Mouse (Mus musculus): Measurements from ENCODE around the gene Prm2. TPM values are rescaled to one million over a fixed set of nuclear protein-coding genes. Genes with fewer than 3 reads are reported as not detected.

Prm2 gene
- not detected for polyA plus RNA-seq (2014; fragmentation: Illumina TruSeq; extraction: RNeasy Lipid Tissue Mini Kit (QIAGEN cat#74804); ENCODE audit: low replicate concordance)

GRCm38 (mm10) chr16:10796034-10796433 lies at the start of gene Prm2:
TSS of gene Prm2 (minus strand) at chr16:10796134.

GRCm38 (mm10) chr16:10834911-10835587 lies 39.1 kb upstream of the Prm2 start, which contains the start of gene Rmi2:
TSS of gene Rmi2 (plus strand) at chr16:10835059.

DNA sequence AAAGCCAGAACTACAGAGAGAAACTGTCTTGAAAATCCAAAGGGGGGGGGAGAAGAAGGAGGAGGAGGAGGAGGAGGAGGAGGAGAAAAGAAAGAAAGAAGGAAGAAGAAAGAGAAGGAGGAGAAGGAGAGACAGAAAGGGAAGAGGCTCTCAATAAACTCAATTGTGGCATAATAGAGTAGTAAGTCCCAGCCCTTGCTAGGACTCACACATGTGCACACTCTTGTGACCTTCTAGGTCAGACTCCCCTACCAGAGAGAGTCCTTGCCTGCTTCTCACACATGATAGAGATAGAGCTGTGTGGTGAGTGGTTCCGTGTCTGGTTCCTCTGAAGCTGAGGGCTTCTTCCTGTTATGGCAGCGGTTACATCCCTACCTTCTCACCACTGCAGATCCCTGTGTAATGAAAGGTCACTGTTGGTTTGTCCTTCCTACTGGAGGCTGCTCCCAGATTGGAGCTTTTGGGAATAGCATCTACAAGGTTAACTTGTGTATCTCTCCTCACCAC lies 17.0 kb upstream of the Prm2 start, which contains the start of gene Gm11172:
Gene Gm11172 (plus strand): TSS at position 51 of the 507 bp plus-strand sequence.

DNA sequence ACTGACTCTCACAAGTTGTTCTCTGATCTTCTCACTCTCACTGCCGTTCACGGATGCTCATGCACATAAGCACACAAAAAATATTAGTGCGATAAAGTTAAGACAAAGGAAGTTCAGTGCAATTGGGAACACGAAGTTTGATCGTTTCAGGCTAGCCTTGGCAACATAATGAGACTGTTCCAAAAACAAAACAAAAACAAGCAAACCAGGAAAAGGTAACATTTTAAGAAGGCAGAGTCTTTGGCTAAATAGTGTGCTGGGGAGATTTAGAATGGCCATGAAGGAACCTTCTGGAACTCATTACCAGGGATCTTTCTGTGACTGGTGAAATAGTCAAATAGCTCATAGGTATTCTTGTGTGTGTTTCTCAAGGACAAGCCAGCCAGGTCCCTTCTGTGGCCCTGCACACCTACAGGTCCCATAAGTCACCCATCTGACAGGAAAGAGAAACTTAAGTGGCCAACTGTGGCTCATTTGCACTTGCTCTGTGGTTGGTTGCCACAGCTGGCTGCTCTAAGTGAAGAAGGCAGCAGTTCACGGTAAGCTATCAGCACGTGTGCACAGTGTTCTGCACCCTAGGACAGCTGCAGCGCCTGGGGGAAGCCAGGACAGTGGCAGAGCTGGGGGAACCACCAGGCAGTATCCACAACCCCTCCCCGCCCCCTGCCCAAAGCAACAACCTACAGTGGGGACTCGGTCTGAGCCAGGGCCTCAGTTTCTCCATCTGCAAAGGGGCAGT lies 10.0 kb upstream of the Prm2 start, which contains the start of gene Prm1:
Gene Prm1 (minus strand): TSS at position 51 of the 739 bp plus-strand sequence.

GRCm38 (mm10) chr16:10790702-10791101 lies 5.2 kb downstream of the Prm2 start, which contains the start of gene Prm3:
TSS of gene Prm3 (minus strand) at chr16:10790914.

GRCm38 (mm10) chr16:10788271-10788670 lies 7.7 kb downstream of the Prm2 start, which contains the start of gene Tnp2:
TSS of gene Tnp2 (minus strand) at chr16:10788660.

DNA sequence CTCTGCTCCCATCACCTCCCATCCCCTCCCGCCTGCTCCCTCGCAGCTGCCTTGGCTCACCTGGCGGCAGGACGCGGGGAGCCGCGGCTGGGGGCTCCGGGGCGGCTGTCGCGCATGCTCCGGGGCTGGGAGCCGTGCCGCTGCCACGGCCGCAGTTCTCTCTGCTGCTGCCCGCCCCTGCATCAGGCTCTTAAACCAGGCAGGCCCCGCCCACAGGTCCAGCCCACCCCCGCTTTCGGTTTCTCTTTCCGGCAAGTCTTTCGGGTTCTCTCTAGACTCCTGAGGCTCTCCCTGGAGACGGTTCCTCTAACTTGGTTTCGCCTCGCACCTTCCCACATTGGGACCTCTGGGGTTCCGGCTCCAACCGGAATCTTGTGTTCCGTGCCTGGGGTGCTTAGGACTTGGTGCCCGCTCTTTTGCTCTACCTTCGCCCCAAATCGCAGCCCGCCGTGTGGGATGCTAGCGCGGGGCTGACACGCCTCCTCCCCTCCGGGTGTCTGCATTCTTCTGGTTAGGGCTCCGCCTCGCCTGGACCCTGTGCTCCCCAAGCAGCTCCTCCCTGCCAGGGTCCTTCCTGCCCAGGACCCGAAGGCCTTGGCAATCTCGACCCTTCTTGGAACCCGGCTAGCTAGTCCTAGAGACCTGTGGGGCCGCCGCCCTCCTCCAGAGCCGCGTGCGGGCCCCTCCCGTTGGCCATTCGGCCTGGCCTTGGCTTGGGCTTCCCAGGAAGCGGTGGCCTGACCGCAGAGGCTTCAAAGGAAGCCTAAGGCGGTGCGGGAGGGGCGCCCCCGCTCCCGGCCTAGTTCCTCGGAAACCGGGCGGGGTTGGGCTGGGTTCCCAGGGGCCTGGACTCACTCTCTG lies 10.3 kb downstream of the Prm2 start, which contains the start of gene Socs1:
Gene Socs1 (minus strand): TSS at position 166 of the 861 bp plus-strand sequence.

Other genes with a start within 250 kb of the Prm2 start
- not detected for gene Socs1, start 10.6 kb downstream of the Prm2 start, polyA plus RNA-seq (2014; fragmentation: Illumina TruSeq; extraction: RNeasy Lipid Tissue Mini Kit (QIAGEN cat#74804); ENCODE audit: low replicate concordance)
- gene Tnp2, start 7.5 kb downstream of the Prm2 start, polyA plus RNA-seq (2014; fragmentation: Illumina TruSeq; extraction: RNeasy Lipid Tissue Mini Kit (QIAGEN cat#74804); ENCODE audit: low replicate concordance): not detected
- gene Prm3, start 5.2 kb downstream of the Prm2 start, polyA plus RNA-seq (2014; fragmentation: Illumina TruSeq; extraction: RNeasy Lipid Tissue Mini Kit (QIAGEN cat#74804); ENCODE audit: low replicate concordance): not detected
- gene Prm1, start 9.7 kb upstream of the Prm2 start, polyA plus RNA-seq (2014; fragmentation: Illumina TruSeq; extraction: RNeasy Lipid Tissue Mini Kit (QIAGEN cat#74804); ENCODE audit: low replicate concordance): not detected
- gene Gm11172, start 16.8 kb upstream of the Prm2 start, polyA plus RNA-seq (2014; fragmentation: Illumina TruSeq; extraction: RNeasy Lipid Tissue Mini Kit (QIAGEN cat#74804); ENCODE audit: low replicate concordance): not detected
- 0.48 TPM for gene Rmi2, start 38.9 kb upstream of the Prm2 start, polyA plus RNA-seq (2014; fragmentation: Illumina TruSeq; extraction: RNeasy Lipid Tissue Mini Kit (QIAGEN cat#74804); ENCODE audit: low replicate concordance)

Measured in small intestine, adult 10 weeks (tissue).